Mouse (Mus musculus): Measurements from ENCODE around the gene Il13ra1. TPM values are rescaled to one million over a fixed set of nuclear protein-coding genes. Genes with fewer than 3 reads are reported as not detected.

The Il13ra1 gene
- polyA plus RNA-seq, 1 experiment from 2014 or later = 9.3 TPM

GRCm38 (mm10) chrX:36136346-36136745, 24.4 kb downstream of the Il13ra1 start:
- no peaks in the 10 kb centered on the region for H3K9me3 ChIP-seq
- H3K4me3 ChIP-seq = no peak overlapping the region
- 53% methylated on average over 1 of the region's 1 CpGs for WGBS
- no peaks in the 10 kb centered on the region for H3K4me1 ChIP-seq
- no peak for DNase-seq (ENCODE audit: low spot score)
- no peak overlapping the region for H3K27ac ChIP-seq
- H3K36me3 ChIP-seq = no peaks in the 10 kb centered on the region
- H3K27me3 ChIP-seq (ENCODE audit: insufficient read depth, poor library complexity, severe bottlenecking) = no peaks in the 10 kb centered on the region

- Histone ChIP-seq H3K27me3 (ENCODE audit: insufficient read depth, poor library complexity, severe bottlenecking) (no peaks in the 10 kb centered on the region), H3K27ac (no peak overlapping the region), H3K4me3 (no peak overlapping the region), H3K36me3 (no peaks in the 10 kb centered on the region), H3K9me3 (no peaks in the 10 kb centered on the region), H3K4me1 (no peaks in the 10 kb centered on the region)
- DNase-seq (ENCODE audit: low spot score) = no peak
- 63% methylated on average over 6 of the region's 6 CpGs for WGBS
Measured at GRCm38 (mm10) chrX:36141994-36142639, 30.2 kb downstream of the Il13ra1 start.

GRCm38 (mm10) chrX:36146746-36147145, 34.8 kb downstream of the Il13ra1 start:
- no peak overlapping the region for H3K27ac ChIP-seq
- no peaks in the 10 kb centered on the region for H3K4me1 ChIP-seq
- H3K4me3 ChIP-seq = no peak overlapping the region
- H3K27me3 ChIP-seq (ENCODE audit: insufficient read depth, poor library complexity, severe bottlenecking) = no peaks in the 10 kb centered on the region
- no peaks in the 10 kb centered on the region for H3K36me3 ChIP-seq
- no peaks in the 10 kb centered on the region for H3K9me3 ChIP-seq
- 42% methylated on average over 4 of the region's 4 CpGs for WGBS
- DNase-seq (ENCODE audit: low spot score) = peak; percentile 74

DNA sequence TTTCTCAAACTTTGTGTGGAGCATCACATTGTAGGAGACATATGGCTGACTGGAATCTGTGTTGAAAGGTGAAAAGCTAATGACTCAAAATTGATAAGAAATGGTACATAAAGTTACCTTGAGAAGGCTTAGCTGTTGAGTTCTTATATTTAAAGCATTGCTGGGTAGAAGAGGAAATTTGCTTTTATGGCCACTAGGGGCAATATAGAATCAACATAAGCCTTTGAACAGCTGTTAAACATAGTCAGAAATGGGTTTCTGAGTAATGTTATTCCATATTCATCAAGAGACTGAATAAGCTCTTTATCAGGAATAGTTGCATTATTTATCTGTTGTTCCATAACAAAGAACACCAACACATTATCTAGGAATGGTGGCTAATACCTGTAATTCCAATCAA, 38.2 kb downstream of the Il13ra1 start:
- no peak overlapping the region for H3K4me3 ChIP-seq

GRCm38 (mm10) chrX:36156677-36157076, 44.8 kb downstream of the Il13ra1 start:
- H3K9me3 ChIP-seq = no peaks in the 10 kb centered on the region
- H3K27me3 ChIP-seq (ENCODE audit: insufficient read depth, poor library complexity, severe bottlenecking) = no peaks in the 10 kb centered on the region
- H3K27ac ChIP-seq = no peak overlapping the region
- no peak overlapping the region for H3K4me3 ChIP-seq
- 55% methylated on average over 2 of the region's 2 CpGs for WGBS
- no peak for DNase-seq (ENCODE audit: low spot score)
- no peaks in the 10 kb centered on the region for H3K4me1 ChIP-seq
- no peaks in the 10 kb centered on the region for H3K36me3 ChIP-seq

More for the DNA sequence above, 38.2 kb downstream of the Il13ra1 start:
- Histone ChIP-seq H3K27me3 (ENCODE audit: insufficient read depth, poor library complexity, severe bottlenecking) (no peaks in the 10 kb centered on the region), H3K36me3 (no peaks in the 10 kb centered on the region), H3K4me1 (no peaks in the 10 kb centered on the region), H3K9me3 (no peaks in the 10 kb centered on the region), H3K27ac (no peak overlapping the region)
- DNase-seq (ENCODE audit: low spot score) = no peak

- no peak for DNase-seq (ENCODE audit: low spot score)
- WGBS = 23% methylated on average over 4 of the region's 4 CpGs
Measured at GRCm38 (mm10) chrX:36161567-36161966, 49.7 kb downstream of the Il13ra1 start.

DNA sequence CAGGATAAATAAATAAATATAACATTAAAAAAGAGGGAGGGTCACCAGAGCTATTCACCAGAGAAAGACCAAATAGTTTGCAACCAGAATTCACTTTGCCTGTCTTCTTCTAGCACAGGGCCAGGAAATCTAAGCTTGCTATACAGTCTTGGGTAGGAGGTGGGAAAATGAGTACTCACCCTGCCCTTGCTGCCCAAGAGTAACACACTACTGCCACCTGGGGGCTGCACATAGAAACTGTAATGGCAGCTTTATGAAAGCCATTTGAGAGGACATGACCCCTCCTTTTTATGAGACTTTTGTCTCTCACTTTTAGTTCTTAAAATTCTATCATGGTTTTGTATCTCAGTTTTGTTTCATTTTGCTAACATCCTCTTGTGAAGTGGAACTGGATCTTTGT, 71.7 kb downstream of the Il13ra1 start:
- no peaks in the 10 kb centered on the region for H3K9me3 ChIP-seq
- no peak overlapping the region for H3K4me3 ChIP-seq
- no peaks in the 10 kb centered on the region for H3K4me1 ChIP-seq
- no peak for DNase-seq (ENCODE audit: low spot score)
- H3K27ac ChIP-seq = no peak overlapping the region
- H3K27me3 ChIP-seq (ENCODE audit: insufficient read depth, poor library complexity, severe bottlenecking) = no peaks in the 10 kb centered on the region
- no peaks in the 10 kb centered on the region for H3K36me3 ChIP-seq

More at GRCm38 (mm10) chrX:36161567-36161966, 49.7 kb downstream of the Il13ra1 start:
- Histone ChIP-seq H3K9me3 (no peaks in the 10 kb centered on the region), H3K4me3 (no peak overlapping the region), H3K27ac (no peak overlapping the region), H3K36me3 (no peaks in the 10 kb centered on the region), H3K4me1 (no peaks in the 10 kb centered on the region), H3K27me3 (ENCODE audit: insufficient read depth, poor library complexity, severe bottlenecking) (no peaks in the 10 kb centered on the region)

DNA sequence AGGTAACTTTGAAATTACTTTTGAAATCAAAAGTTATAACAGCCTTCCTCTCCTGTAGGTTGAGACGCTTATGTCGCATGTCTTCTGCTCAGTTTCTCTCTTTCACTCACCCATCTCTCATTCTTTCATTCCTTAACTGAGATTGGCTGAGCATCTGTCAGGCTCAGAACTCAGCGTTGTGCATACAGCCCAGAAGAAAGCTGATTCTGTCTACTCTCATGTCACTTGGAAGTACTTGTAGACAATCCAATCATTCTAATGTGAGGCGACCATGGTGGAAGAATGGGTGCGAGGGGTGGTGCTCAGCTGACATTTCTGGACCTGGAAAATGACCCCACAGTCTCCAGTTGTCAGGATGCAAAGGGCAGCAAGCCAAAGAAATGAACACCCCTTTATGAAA, 74.1 kb downstream of the Il13ra1 start:
- H3K36me3 ChIP-seq = no peaks in the 10 kb centered on the region
- H3K27me3 ChIP-seq (ENCODE audit: insufficient read depth, poor library complexity, severe bottlenecking) = no peaks in the 10 kb centered on the region
- no peaks in the 10 kb centered on the region for H3K4me1 ChIP-seq
- 58% methylated on average over 5 of the region's 5 CpGs for WGBS
- DNase-seq (ENCODE audit: low spot score) = no peak
- H3K4me3 ChIP-seq = no peak overlapping the region
- H3K27ac ChIP-seq = no peak overlapping the region
- no peaks in the 10 kb centered on the region for H3K9me3 ChIP-seq

DNA sequence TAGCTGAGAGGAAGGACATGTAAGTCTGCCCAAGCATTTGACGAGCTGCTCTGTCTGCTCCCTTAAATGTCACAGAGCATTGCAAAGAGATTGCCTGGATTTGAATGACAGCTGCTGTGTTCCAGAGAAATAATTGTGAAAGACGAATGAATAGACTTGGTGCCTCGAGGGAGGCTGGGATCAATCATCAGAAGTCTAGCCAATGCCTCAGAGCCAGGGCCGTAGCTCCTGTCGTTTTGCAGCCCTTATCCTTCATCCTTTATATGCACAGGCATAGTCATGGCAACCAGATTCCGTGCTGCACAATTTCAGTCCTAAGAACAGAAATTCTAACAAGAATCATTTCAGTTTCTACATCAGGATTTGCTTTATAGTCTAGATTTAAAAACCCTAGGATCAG, 74.5 kb downstream of the Il13ra1 start:
- no peaks in the 10 kb centered on the region for H3K27me3 ChIP-seq (ENCODE audit: insufficient read depth, poor library complexity, severe bottlenecking)
- H3K4me1 ChIP-seq = no peaks in the 10 kb centered on the region
- H3K27ac ChIP-seq = no peak overlapping the region
- no peaks in the 10 kb centered on the region for H3K36me3 ChIP-seq
- WGBS = 53% methylated on average over 6 of the region's 6 CpGs
- H3K9me3 ChIP-seq = no peaks in the 10 kb centered on the region
- no peak for DNase-seq (ENCODE audit: low spot score)
- H3K4me3 ChIP-seq = no peak overlapping the region

DNA sequence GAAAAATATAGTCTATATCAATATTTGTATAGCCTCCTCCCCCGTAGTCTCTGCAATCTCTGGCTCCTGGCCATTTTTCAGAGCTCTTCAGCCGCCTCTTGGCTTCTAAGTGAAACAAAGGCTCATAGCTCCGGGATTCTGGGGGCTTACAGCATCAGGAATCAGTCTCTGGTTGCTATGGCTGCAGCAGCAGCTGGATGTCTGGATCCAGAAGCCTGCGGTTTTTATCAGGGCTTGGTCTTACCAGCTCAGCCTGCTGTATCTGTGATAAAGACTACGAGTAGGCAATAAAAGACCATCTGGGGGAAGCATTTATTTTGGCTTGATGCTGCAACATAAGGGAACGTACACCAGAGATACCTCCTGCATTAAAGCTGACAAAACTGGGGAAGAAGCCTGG, 82.0 kb downstream of the Il13ra1 start:
- WGBS = 34% methylated on average over 6 of the region's 6 CpGs
- Histone ChIP-seq H3K4me1 (no peaks in the 10 kb centered on the region), H3K27me3 (ENCODE audit: insufficient read depth, poor library complexity, severe bottlenecking) (peaks cover 4% of the 10 kb centered on the region; the same call in 1 of the 2 replicates), H3K27ac (no peak overlapping the region), H3K4me3 (no peak overlapping the region), H3K36me3 (no peaks in the 10 kb centered on the region), H3K9me3 (no peaks in the 10 kb centered on the region)
- DNase-seq (ENCODE audit: low spot score) = no peak

- H3K4me3 ChIP-seq = peak within 1 kb of the TSS; percentile 42
- no peak within 1 kb of the TSS for H3K27ac ChIP-seq
- no peaks in the 10 kb centered on the region for H3K9me3 ChIP-seq
- H3K4me1 ChIP-seq = no peaks in the 10 kb centered on the region
- no peak for DNase-seq (ENCODE audit: low spot score)
- WGBS = 19% methylated on average over 28 of the region's 28 CpGs
- no peaks in the 10 kb centered on the region for H3K36me3 ChIP-seq
- peaks cover 4% of the 10 kb centered on the region; the same call in 1 of the 2 replicates for H3K27me3 ChIP-seq (ENCODE audit: insufficient read depth, poor library complexity, severe bottlenecking)
Measured at GRCm38 (mm10) chrX:36195736-36196525, 84.0 kb downstream of the Il13ra1 start, which contains the start of gene Zcchc12. Zcchc12 (plus strand) TSS chrX:36195904.

DNA sequence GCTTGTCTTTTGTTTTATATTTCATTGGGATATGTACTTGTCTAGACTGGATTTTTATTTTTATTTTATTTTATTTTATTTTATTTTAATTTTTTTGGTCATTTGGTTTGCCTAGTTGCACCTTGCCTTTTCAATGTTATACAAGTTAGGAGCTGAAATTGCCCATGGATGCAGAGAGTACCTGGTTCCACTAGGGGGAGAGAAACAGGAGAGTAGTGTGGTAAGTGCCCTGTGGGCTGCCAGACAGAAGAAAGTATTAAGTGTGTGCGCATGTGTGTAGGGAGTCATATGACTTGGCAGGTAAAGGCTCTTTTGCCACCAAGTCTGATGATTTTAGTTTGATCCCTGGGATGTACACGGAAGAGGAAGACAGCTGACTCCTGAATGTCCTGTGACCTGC, 97.6 kb downstream of the Il13ra1 start:
- Histone ChIP-seq H3K4me1 (no peaks in the 10 kb centered on the region), H3K4me3 (no peak overlapping the region), H3K27me3 (ENCODE audit: insufficient read depth, poor library complexity, severe bottlenecking) (no peaks in the 10 kb centered on the region), H3K36me3 (no peaks in the 10 kb centered on the region), H3K9me3 (no peaks in the 10 kb centered on the region), H3K27ac (no peak overlapping the region)
- no peak for DNase-seq (ENCODE audit: low spot score)
- 65% methylated on average over 2 of the region's 2 CpGs for WGBS

GRCm38 (mm10) chrX:36211216-36211615, 99.3 kb downstream of the Il13ra1 start:
- 78% methylated on average over 3 of the region's 3 CpGs for WGBS

More at GRCm38 (mm10) chrX:36211216-36211615, 99.3 kb downstream of the Il13ra1 start:
- Histone ChIP-seq H3K36me3 (no peaks in the 10 kb centered on the region), H3K4me3 (no peak overlapping the region), H3K9me3 (no peaks in the 10 kb centered on the region), H3K27ac (no peak overlapping the region), H3K4me1 (no peaks in the 10 kb centered on the region), H3K27me3 (ENCODE audit: insufficient read depth, poor library complexity, severe bottlenecking) (no peaks in the 10 kb centered on the region)
- DNase-seq (ENCODE audit: low spot score) = no peak
